Mouse (Mus musculus): ENCODE results near the gene Stxbp2.

- TF ChIP-seq CTCF (IDR thresholded peaks at IDR 0.05; ENCODE audit: low read depth, low read length): no peak
- TF ChIP-seq POLR2A (IDR thresholded peaks at IDR 0.05; ENCODE audit: borderline replicate concordance, low read depth, low read length): no peak
Measured at GRCm38 (mm10) chr8:3660889-3661288, 30.1 kb downstream of the Stxbp2 start.
